Mouse (Mus musculus) G1E (cell line): ENCODE measurements around the gene Prrx2. TPM values are rescaled to one million over a fixed set of nuclear protein-coding genes. Genes with fewer than 3 reads are reported as not detected.

Experiments
- ATAC-seq: 2 replicates; pipeline ENCODE4 v1.8.0; 2016; ENCODE audit warnings: mild to moderate bottlenecking; ENCODE audit not compliant: insufficient number of reproducible peaks, poor library complexity, low FRiP score, severe bottlenecking; ENCODE audit errors: extremely low read depth
- DNase-seq: peaks from one replicate; pipeline ENCODE4 v3.0.0; 2012; ENCODE audit warnings: low spot score
- H3K27me3 ChIP-seq: 2 replicates; pipeline ENCODE4 v1.6.1; 2012; ENCODE audit warnings: mild to moderate bottlenecking, low read length, inconsistent platforms; ENCODE audit not compliant: insufficient read depth
- H3K36me3 ChIP-seq: replicated peaks from 2 replicates; pipeline ENCODE3; 2012; ENCODE audit warnings: mild to moderate bottlenecking, inconsistent platforms
- H3K4me1 ChIP-seq: 2 replicates; pipeline ENCODE4 v1.6.1; 2012; ENCODE audit warnings: low read depth, low read length, inconsistent platforms, mixed read lengths; ENCODE audit not compliant: insufficient read depth
- H3K4me3 ChIP-seq: 2 replicates; pipeline ENCODE4 v1.5.1; 2012; ENCODE audit warnings: low read depth, mild to moderate bottlenecking, inconsistent platforms, low read length, moderate library complexity, mixed read lengths
- H3K9me3 ChIP-seq: replicated peaks from 2 replicates; pipeline ENCODE4 v1.6.1; 2012; ENCODE audit warnings: inconsistent platforms
- CTCF ChIP-seq: IDR thresholded peaks from 2 replicates; pipeline ENCODE4 v1.5.1; 2012; ENCODE audit warnings: low read depth, low read length, inconsistent platforms, mixed read lengths
- GATA1 ChIP-seq: IDR thresholded peaks from 2 replicates; pipeline ENCODE4 v1.6.1; 2012; ENCODE audit warnings: borderline replicate concordance, low read length, inconsistent platforms, mixed read lengths
- GATA2 ChIP-seq: IDR thresholded peaks from 2 replicates; pipeline ENCODE4 v1.6.1; 2012; ENCODE audit warnings: low read depth, low read length, inconsistent platforms, borderline replicate concordance
- POLR2AphosphoS5 ChIP-seq: IDR thresholded peaks from 2 replicates; pipeline ENCODE4 v1.6.1; 2012; ENCODE audit warnings: low read depth, low read length, inconsistent platforms; ENCODE audit not compliant: insufficient replicate concordance
- TAL1 ChIP-seq: conservative IDR thresholded peaks from 2 replicates; pipeline ENCODE4 v1.6.1; 2012; ENCODE audit warnings: low read depth, low read length, inconsistent platforms, mixed read lengths
- polyA plus RNA-seq: library from polyadenylated mRNA; stranded (reverse); fragments of >175 nt; gene quantifications from 2 replicates; pipeline ENCODE4 v1.2.3, GENCODE M21; 2012
- total RNA-seq, 2 experiments: library from RNA; stranded (forward) in 1 of 2; stranded (reverse) in 1 of 2; fragments of 200-1000 nt in 1 of 2; fragments of >200 nt in 1 of 2; fragmentation: Nextera tagmentation in 1 of 2; gene quantifications; 2 replicates each; pipeline ENCODE4 v1.2.3; 2014 to 2017

The Prrx2 gene
- total and polyA plus RNA-seq, 3 experiments = not detected

- H3K4me1 ChIP-seq = peaks cover 40% of the 10 kb centered on the region
- no peaks in the 10 kb centered on the region for H3K9me3 ChIP-seq
- TF ChIP-seq CTCF (no peak), POLR2AphosphoS5 (no peak), GATA1 (no peak)
- peak; percentile 77 for DNase-seq
- peak; percentile 75; the same call in 1 of the 2 replicates for ATAC-seq
- no peaks in the 10 kb centered on the region for H3K36me3 ChIP-seq
- H3K4me3 ChIP-seq = peak overlapping the region; percentile 61; the same call in 1 of the 2 replicates
- peaks cover 69% of the 10 kb centered on the region for H3K27me3 ChIP-seq
These were observed 38.4 kb upstream of the Prrx2 start for GRCm38 (mm10) chr2:30796382-30796781.

GRCm38 (mm10) chr2:30799456-30799855, 35.3 kb upstream of the Prrx2 start:
- ATAC-seq = no peak
- Histone ChIP-seq H3K4me1 (peaks cover 41% of the 10 kb centered on the region), H3K36me3 (no peaks in the 10 kb centered on the region), H3K9me3 (no peaks in the 10 kb centered on the region), H3K4me3 (no peak overlapping the region), H3K27me3 (peaks cover 73% of the 10 kb centered on the region)
- no peak for DNase-seq
- no peak for TF ChIP-seq GATA2
- TF ChIP-seq CTCF = no peak
- no peak for TF ChIP-seq TAL1
- no peak for TF ChIP-seq POLR2AphosphoS5

- peaks cover 77% of the 10 kb centered on the region for H3K27me3 ChIP-seq
- TF ChIP-seq POLR2AphosphoS5 (no peak), CTCF (no peak), GATA2 (no peak), TAL1 (no peak), GATA1 (no peak)
- ATAC-seq (no peak), DNase-seq (no peak)
- peaks cover 29% of the 10 kb centered on the region for H3K4me1 ChIP-seq
- no peaks in the 10 kb centered on the region for H3K9me3 ChIP-seq
- H3K4me3 ChIP-seq = no peak overlapping the region
- H3K36me3 ChIP-seq = no peaks in the 10 kb centered on the region
These were observed 34.1 kb upstream of the Prrx2 start for GRCm38 (mm10) chr2:30800671-30801066.

GRCm38 (mm10) chr2:30801067-30801852, 33.5 kb upstream of the Prrx2 start:
- H3K27me3 ChIP-seq = peaks cover 77% of the 10 kb centered on the region
- DNase-seq (no peak), ATAC-seq (no peak)
- H3K36me3 ChIP-seq = no peaks in the 10 kb centered on the region
- TF ChIP-seq GATA2 = no peak
- no peak for TF ChIP-seq CTCF
- TF ChIP-seq TAL1 = no peak
- TF ChIP-seq GATA1 = no peak
- TF ChIP-seq POLR2AphosphoS5 = no peak
- peaks cover 28% of the 10 kb centered on the region for H3K4me1 ChIP-seq
- H3K4me3 ChIP-seq = no peak overlapping the region
- H3K9me3 ChIP-seq = no peaks in the 10 kb centered on the region

- ATAC-seq (no peak), DNase-seq (no peak)
- Histone ChIP-seq H3K27me3 (peaks cover 58% of the 10 kb centered on the region), H3K36me3 (peaks cover 2% of the 10 kb centered on the region), H3K4me1 (peaks cover 31% of the 10 kb centered on the region), H3K4me3 (no peak within 1 kb of the TSS), H3K9me3 (no peaks in the 10 kb centered on the region)
- no peak for TF ChIP-seq GATA2
- no peak for TF ChIP-seq CTCF
- TF ChIP-seq POLR2AphosphoS5 = no peak
- no peak for TF ChIP-seq GATA1
These were observed 31.2 kb upstream of the Prrx2 start, which contains the start of gene 1700001O22Rik for GRCm38 (mm10) chr2:30803604-30804003. 1700001O22Rik (minus strand) TSS chr2:30803661.

- DNase-seq (no peak), ATAC-seq (no peak)
- Histone ChIP-seq H3K4me1 (peaks cover 49% of the 10 kb centered on the region), H3K9me3 (no peaks in the 10 kb centered on the region), H3K4me3 (no peak overlapping the region), H3K36me3 (peaks cover 16% of the 10 kb centered on the region), H3K27me3 (peaks cover 34% of the 10 kb centered on the region)
- no peak for TF ChIP-seq TAL1
- TF ChIP-seq POLR2AphosphoS5 = no peak
- TF ChIP-seq GATA1 = no peak
- TF ChIP-seq CTCF = no peak
- TF ChIP-seq GATA2 = no peak
These were observed 28.8 kb upstream of the Prrx2 start for GRCm38 (mm10) chr2:30805983-30806382.
